Mouse (Mus musculus) CD4-positive helper T cell, adult 2 months (primary cell): ENCODE measurements around the gene Aip.
A peak's percentile ranks its signal among the peaks of the same experiment; 100 is the strongest.
"Not testable (repeated sequence)": the region's sequence is repeated elsewhere in the genome, so short reads cannot be mapped to it uniquely, and the experiment has no call there.

Experiments
- DNase-seq: peaks from one replicate; pipeline ENCODE4 v3.0.0-alpha.2; 2012; ENCODE audit warnings: low read depth, missing footprints, low spot score

The Aip gene

GRCm38 (mm10) chr19:4135963-4136345, 10.3 kb upstream of the Aip start:
- DNase-seq = peak; percentile 61

DNA sequence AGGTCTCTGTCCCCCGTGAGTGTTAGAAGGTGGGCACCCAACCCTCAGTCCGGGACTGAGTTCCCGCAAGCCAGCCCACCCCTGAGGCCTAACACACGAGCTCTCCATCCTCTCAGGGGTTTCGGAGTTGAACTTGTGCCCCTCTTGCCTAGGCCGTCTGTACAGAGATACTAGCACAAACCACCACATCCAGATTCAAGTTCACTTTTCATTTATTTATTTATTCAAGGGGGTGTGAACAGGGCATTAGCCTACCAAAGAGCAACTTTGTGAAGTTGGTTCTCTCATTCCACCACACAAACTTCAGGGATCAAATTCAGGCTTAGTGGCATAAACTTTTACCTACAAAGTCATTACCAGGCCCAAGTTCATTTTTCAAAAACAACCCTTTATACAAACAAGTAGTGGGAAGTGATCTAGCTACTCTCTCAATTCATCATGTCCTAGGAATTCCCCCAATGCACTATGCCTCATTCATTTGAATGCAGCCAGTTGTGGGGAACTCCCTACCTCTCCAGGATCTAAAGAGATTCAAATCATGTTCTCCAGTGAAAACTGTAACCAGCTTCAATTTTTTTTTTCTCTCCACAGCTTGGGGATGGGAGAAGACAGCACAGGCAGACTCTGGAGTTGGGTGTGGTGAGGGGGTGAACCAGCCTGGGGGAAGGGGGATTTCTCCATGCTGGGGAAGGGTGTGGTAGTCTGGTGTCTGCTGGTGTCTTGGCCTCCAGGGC, 9.7 kb upstream of the Aip start:
- DNase-seq = peak; percentile 41

GRCm38 (mm10) chr19:4134354-4134753, 8.7 kb upstream of the Aip start:
- DNase-seq = no peak

DNA sequence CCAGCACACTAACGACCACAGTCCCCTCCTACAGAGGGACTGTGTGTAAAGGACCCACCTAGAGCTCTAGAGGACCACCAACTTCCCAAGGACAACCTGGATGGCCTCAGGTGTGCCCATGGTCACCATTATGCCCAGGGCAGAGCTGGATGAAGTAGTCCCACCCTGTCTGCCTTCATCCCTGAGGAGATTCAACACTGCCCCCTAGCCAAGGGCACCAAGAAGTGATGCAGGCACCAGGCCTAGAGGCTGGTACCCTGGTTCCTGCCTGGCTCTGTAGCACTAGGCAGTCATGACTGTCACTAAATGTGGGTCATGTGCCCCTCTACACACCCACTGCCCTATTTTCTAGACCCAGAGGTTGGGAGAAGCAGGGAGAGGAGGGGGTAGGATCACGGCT, 6.1 kb upstream of the Aip start:
- DNase-seq = no peak

- no peak for DNase-seq
Observed at GRCm38 (mm10) chr19:4131075-4131474, 5.4 kb upstream of the Aip start.

DNA sequence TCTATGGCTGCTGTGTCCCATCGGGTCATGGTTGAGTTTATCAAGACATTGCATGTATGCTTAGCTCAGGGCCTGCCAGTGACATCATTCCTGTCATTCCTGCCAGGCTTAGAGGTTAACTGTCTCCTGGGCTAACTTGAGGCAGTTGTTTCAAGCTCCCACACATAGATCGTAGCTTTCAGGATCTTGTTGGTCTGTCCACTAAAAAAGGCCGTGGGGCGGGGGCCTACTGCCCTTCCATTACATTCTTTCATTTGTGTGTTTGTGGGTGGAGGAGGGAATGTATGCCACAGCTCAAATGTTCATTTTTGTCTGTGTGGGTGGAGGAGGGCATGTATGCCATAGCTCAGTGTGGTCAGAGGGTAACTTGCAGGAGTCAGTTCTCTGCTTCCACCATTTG, 4.4 kb upstream of the Aip start:
- DNase-seq = no peak

DNA sequence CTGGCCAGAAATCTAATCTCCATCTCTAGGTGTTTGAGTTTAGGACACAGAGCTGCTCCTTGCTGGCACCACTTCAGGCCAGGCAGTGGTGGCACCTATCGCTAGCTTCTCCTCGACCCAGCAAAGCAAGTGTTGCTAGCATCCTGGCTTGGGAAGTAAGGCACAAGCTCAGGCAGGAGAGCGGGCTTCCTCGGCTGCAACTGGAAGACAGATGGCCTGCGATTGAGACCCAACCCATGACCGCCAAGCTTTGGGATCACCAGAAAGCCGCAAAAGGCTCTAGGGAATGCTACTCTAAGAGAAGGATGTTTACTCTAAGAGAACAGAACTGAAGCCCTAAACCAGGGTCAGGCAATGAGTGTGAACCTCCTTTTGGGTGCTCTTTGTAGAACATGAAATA, 3.8 kb upstream of the Aip start:
- no peak for DNase-seq

- DNase-seq = no peak
Observed at GRCm38 (mm10) chr19:4126759-4127495, 1.3 kb upstream of the Aip start.

DNA sequence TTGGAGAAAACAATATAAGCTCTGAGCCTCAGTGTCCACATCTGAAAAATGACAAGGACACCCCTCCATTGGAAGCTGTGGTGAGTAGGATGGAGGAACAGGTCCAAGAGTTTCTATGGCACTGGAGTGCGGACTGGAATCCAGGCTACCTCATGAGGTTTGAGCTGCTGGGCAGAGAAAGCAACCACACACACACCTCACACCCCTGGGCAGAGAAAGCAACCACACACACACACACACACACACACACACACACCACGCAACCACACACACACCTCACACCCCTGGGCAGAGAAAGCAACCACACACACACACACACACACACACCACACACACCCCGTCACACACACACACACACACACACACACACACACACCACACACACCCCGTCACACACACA, 390 bp downstream of the Aip start:
- DNase-seq = not testable (repeated sequence)

- no peak for DNase-seq
Observed at GRCm38 (mm10) chr19:4124432-4124831, 1.2 kb downstream of the Aip start.

DNA sequence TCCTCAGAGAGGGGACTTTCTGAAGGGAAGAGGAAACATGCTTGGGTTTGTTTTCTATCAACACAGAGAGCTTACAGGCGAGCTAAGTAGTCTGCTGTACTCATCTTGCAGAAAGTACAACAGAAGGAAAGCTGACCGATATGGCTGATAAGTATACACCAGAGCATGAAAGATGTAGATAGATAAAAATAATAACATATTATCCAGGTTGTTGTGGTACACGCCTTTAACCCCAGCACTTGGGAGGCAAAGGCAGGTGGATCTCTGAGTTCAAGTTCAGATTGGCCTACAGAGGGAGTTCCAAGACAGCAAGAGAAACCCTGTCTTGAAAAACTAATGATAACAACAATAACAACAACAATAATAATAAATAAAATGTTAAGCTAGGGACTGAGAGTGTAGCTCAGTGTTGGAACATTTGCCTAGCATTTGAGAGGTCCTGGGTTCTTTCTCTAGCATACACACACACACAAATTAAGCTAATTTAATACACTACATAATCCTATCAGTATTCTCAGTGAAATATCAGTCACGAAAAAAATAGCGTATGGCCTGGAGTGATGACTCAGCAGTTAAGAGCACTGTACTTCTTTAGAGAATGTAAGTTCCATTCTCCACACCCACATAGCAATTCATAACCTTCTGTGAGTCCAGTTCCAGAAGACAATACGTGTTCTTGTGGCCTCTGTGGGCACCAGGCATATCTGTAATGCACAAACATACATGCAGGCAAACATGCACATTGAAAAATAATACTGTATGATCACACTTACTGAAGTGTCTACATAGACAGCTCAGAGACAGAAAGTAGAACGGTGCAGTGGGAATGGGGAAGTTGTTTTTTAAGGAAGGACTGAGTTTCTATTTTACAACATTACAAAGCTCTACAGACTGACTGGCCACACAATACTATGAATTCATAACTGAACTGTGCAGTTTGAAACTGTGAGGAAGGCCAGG, 3.0 kb downstream of the Aip start:
- no peak for DNase-seq

DNA sequence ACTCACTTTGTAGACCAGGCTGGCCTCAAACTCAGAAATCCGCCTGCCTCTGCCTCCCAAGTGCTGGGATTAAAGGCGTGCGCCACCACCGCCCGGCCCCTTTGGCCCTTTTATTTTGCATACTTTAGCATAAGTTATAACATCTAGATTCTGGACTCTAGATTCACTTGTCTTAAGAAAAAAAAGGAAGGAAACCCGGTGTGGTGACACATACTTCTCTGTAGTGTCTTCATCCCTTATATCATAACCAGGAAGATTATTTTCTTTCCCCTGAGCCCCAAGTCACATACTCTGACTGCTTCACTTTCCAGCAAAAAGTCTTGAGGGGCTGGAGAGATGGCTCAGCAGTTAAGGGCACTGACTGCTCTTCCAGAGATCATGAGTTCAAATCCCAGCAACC, 3.8 kb downstream of the Aip start:
- peak; percentile 28 for DNase-seq

DNA sequence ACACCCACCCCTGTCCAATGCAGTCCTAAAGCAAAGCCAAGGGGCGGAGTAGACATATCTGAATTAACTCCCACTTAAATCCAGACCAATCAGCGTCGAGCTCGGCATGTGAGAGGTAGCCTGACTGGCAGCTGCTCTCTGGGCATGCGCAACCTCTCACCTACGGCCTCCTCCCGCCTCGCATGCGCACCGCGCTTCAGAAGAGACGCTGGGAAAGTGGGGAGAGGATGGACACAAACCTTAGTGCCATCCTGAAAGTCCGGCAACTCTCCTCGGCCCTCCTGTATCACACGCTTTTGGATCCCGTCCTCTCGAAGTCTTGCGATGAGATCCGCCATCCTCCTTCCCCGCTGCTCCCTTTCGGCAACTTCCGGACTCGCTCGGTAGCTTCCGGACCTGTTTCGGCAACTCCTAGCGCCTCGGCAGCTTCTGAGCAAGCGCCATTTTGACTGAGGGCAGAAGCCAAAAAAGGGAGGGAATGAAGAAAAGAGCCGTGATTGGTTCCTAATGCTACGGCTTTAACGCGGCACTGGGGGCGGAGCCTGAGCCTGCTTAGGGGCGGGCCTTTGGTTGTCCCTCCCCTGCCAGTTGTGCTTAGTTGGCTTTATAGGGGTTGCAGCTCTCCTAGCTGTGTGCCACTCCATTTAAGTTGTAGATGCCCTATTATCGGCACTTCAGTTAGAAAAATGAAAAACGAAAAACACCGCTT, 4.4 kb downstream of the Aip start:
- peak; percentile 99 for DNase-seq

GRCm38 (mm10) chr19:4120496-4120895, 5.2 kb downstream of the Aip start:
- DNase-seq = peak; percentile 58

DNA sequence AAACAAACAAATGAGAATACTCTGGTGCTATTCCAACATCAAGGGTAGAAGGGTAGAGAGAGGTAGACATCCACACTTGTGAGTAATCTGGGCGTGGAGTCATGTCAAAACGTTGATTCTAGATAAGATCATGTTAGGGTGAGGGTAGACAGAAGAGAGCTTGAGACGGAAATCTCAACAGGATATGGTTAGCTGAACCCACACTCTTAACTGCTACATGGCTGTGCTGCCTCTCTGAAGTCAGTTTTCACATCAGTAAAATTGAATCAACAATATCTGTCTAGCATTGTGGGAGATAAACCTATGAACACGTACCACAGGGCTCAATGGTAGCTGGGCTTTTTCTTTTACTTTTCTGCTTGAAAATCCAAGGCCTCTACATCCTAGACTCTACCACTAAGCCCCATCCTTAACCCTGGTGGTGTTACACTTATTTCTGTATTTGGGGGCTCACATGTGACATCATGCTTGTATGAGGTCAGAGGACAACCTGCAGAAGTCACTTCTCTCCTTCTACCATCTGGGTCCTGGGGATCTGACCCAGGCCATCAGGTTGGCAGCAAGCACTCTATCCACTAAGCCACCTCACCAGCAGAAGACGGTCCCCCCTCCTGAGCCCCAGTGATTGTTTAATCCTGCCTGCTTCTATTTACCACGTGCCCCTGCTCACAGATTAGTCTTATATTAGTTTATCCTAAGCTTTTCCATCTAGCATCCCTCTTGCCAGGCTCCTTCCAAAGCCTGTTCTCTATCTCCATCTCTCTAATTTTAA, 5.8 kb downstream of the Aip start:
- peak; percentile 94 for DNase-seq

GRCm38 (mm10) chr19:4118350-4118749, 7.3 kb downstream of the Aip start:
- no peak for DNase-seq

DNA sequence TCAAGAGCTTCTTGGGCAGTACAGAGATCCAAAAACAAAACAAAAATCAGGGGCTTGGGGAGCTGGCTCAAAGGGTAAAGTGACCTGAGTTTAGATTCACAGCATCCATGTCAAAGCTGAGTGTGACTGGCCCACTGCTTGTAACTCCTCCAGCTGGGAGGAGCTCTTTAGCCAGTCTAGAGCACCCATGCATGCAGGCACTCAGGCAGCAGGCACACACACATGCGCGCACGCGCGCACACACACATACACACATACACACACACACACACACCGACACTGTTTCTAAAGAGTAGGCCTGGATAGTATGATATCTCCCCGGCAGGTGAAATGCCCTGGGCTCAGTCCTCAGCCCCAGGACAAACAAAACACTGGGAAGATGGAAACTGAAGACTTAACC, 8.7 kb downstream of the Aip start:
- peak; percentile 62 for DNase-seq

- no peak for DNase-seq
Observed at GRCm38 (mm10) chr19:4115816-4116215, 9.8 kb downstream of the Aip start.

DNA sequence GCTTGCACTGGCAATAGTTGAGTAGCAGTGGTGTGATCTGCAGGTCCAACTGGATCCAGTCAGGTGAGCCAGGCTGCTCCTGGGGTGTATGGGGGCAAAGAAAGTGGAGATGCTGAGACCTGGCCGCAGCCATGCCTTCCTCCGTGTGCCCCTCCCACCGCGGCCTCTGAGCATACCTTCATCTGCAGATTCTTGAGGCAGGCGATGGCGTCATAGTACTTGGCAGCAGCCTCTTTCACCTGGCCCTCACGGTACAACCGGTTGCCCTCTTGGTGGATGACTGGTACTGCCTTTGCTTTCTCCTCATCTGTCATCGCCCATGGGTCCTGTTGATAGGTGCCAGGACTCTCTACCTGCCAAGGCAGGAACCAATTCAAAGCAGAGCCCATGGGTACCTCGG, 10.5 kb downstream of the Aip start:
- no peak for DNase-seq

GRCm38 (mm10) chr19:4114551-4114950, 11.1 kb downstream of the Aip start:
- no peak for DNase-seq

- DNase-seq = peak; percentile 81
Observed at GRCm38 (mm10) chr19:4113806-4114230, 11.8 kb downstream of the Aip start.
